Mouse (Mus musculus) CD4-positive naive resting alpha-beta T cell, adult 76 days (primary cell): ENCODE measurements around the gene Npc2. TPM values are rescaled to one million over a fixed set of nuclear protein-coding genes. Genes with fewer than 3 reads are reported as not detected.

Experiments
- total RNA-seq: library from RNA; stranded (reverse); gene quantifications from one replicate; pipeline ENCODE4 v1.2.4, GENCODE M21; 2023

Npc2 gene
- 179 TPM for total RNA-seq

GRCm38 (mm10) chr12:84772726-84773441, at the start of gene Npc2, which contains the start of gene Isca2:
Gene Npc2, minus strand, starts transcription at chr12:84773152.
Gene Isca2, plus strand, starts transcription at chr12:84773251.

Other genes starting within 250 kb of the Npc2 start
- not detected for gene Vsx2, start 203.4 kb downstream of the Npc2 start, total RNA-seq
- 16.8 TPM for gene Abcd4, start 155.7 kb downstream of the Npc2 start, total RNA-seq
- gene Vrtn, start 132.1 kb downstream of the Npc2 start, total RNA-seq, result not detected
- gene Syndig1l, start 74.3 kb downstream of the Npc2 start, total RNA-seq, result not detected
- 50.9 TPM for gene Isca2, start 99 bp upstream of the Npc2 start, total RNA-seq
- not detected for gene Ltbp2, start 103.4 kb upstream of the Npc2 start, total RNA-seq
- gene Fcf1, start 197.7 kb upstream of the Npc2 start, total RNA-seq, result 89.1 TPM
- 32.5 TPM for gene Arel1, start 197.7 kb upstream of the Npc2 start, total RNA-seq
- 95.4 TPM for gene Ylpm1, start 223.2 kb upstream of the Npc2 start, total RNA-seq